Mouse (Mus musculus) adrenal gland, postnatal 14 days (tissue): ENCODE results near the gene Tex19.2. TPM values are rescaled to one million over a fixed set of nuclear protein-coding genes. Genes with fewer than 3 reads are reported as not detected.
"Not testable (repeated sequence)": the region's sequence is repeated elsewhere in the genome, so short reads cannot be mapped to it uniquely, and the experiment has no call there.

Source experiments
- DNase-seq: peaks from one replicate; pipeline ENCODE4 v3.0.0; 2021; ENCODE audit warnings: mixed read lengths
- total RNA-seq: library from RNA; stranded (reverse); gene quantifications from 2 replicates; pipeline ENCODE4 v1.2.3, GENCODE M21; 2021

The Tex19.2 gene
- total RNA-seq, 1 experiment from 2014 or later: not detected

DNA sequence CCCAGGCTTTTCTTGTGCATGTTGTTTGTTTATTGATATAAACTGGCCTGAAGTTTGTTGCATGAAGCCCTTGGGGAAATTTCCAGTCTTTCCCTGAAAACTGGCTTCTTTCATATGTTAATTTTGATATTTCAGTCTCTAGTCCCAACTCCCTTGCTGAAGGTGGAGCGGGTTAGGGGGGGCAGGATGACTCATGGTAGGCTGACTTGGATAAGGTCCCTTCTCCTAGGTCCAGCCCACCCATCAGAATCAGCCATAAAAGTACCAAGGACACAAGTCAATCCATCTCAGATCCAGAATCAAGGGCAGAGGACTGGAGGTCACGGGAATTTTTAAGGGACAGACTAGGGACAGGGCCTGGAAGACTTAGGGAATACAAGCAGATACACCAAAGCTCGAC is 7.4 kb downstream of the Tex19.2 start:
- DNase-seq: peak; percentile 44

DNA sequence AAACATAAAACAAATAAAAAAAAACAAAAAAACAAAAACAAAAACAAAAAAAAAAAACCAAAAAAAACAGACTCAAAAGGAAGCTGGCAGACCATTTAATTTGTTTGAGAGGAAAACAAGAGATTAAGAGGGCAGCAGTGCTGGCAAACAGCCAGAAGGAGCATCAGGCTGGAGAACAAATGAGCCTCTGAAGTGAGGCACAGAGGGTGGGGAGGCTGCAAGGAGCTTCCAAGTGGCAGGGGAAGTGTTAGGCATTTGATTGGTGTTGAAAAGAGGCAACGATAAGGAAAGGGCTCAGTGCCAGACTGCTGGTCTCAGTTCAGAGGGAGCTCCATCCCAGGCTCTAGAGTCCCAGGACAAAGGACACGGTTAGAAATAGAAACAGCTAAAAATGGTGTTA is 8.5 kb downstream of the Tex19.2 start:
- peak; percentile 57 for DNase-seq

DNA sequence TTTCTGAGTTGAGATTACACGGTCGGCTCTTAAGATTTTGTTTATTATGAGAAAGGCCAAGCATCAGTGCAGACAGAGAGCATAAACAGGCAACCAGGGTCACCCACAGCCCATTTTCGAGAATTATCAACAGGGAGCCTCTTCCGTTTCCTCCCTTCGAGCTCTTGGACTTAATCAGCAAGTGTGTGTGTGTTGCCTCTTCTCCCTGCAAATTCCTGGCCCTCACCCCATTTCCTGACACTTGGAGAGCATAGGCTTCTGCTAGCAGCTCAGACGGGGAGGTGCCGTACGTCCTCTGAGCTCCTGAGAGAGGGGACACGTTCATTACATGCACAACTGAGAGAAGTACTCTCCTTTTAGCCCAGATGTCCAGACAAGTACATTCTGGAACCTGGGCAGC is 10.4 kb downstream of the Tex19.2 start:
- DNase-seq: no peak

DNA sequence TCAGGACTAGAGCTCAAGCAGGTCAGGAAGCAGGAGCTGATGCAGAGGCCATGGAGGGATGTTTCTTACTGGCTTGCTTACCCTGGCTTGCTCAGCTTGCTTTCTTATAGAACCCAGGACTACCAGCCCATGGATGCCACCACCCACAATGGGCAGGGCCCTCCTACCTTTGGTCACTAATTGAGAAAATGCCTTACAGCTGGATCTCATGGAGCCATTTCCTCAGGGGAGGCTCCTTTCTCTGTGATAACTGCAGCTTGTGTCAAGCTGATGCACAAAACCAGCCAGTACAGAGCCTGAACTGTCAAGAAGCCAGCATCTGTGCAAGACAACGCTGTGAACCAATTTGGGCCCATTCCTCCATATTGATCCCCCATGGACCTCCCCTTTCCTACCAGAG is 11.2 kb downstream of the Tex19.2 start:
- not testable (repeated sequence) for DNase-seq

DNA sequence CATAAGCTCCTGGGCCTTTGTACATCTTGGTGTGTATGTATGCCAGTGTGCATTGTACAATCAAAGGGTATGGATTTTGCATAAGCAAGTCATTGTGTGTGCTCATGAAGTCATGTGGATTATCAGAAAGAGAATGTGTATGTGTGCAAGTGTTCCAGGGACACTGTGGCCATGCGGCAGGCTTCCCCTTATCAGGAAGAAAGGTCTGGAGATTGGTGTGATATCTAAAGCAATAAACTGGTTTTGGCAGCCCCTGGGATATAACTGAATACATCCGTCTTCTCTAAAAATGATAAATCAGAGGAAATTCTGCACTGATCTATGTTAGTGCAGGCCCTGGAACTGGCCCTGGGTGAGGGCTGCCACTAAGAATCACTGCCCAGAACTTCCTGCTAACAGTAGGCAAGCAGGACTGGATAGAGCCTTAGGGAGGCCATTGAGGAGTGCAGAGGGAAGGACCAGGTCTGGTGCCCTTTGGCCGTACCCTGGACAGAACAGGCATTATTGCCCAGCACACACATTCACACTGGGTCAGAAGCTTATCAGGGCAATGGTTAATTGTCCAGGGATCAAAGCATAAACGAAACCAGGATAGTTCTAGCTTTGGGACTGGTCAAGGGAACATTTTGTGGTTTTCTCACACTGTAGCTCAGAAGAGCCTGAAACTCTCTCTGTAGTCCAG is 17.2 kb downstream of the Tex19.2 start:
- DNase-seq: no peak

DNA sequence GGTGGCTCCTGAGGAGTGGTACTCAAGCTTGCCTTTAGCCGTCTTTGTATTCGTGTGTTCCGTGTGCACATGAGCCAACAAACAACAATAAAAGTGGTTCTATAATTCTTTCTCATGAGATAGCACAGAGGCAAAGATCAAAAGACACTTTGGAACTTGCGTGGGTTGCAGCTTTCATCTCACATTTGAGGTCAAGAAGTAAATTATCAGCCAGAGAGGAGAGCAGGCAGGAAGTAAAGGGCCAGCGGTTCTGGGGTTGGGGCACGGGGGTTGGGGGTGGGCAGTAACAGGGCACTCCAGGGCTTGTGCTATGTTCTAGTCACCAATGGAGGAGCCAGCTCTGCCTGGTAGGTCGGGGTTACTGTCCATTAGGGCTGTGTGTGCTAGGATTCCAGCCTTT is 17.8 kb downstream of the Tex19.2 start:
- DNase-seq: peak; percentile 20

DNA sequence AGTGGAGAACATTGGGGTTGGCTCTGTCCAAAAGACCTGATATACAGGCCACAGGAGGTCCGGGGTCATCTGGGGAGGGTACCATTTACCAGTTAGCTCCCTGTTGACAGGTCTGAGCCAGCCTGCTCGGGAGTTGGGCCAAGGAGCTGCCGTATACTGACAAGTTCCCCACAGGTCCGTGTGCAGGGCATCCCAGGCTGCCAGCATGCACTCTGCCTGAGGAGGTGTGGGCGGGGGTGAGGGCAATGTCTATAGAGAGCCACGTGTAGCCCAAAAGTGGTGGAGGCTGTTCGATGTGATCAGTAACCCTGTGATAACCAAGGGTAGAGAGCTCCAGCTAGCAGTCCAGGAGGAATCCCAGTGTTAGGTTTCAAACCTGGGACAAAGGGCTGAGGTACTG is 18.7 kb downstream of the Tex19.2 start:
- no peak for DNase-seq

DNA sequence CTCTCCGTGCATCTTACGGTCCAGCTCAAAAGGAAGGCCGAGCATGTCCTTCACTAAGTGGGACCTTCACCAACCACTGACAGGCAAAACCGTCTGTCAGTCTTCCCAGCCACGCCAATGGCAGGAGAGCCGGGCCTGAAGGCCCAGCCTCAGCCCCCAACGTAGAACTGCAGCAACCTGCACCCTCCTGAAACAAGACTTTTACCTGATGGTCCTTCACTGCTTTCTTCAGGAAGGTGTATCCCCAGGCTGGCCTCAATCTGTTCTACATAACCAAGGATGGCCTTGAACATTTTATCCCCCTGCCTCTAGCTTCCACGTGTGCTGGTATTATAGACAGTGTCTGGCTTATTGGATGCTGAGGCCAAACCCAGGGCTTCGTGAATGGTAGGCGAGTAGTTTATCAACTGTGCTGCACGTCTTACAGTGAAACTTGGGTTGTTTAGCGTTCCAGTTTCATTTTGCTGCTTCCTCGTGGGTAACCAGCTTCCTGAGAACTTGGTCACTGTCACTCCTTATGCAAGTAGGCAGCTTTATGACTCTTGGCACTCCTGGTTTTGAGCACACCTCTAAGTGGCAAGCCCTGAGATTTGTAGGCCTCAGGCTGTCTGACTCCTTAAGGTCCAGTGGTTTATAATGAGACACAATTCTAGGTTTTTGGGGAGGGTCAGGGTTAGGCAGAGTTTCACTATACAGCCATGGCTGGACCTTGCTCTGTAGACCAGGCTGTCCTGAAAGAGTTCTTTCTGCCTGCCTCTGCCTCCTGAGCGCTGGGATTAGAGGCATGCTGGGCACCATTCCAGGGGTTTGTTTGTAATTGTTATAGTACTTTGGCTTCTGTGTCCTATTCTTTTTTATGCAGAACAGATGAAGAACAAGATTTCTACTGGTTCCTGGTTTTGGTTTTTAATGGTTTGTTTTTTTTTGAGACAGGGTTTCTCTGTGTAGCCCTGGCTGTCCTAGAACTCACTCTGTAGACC is 25.6 kb downstream of the Tex19.2 start:
- DNase-seq: no peak

DNA sequence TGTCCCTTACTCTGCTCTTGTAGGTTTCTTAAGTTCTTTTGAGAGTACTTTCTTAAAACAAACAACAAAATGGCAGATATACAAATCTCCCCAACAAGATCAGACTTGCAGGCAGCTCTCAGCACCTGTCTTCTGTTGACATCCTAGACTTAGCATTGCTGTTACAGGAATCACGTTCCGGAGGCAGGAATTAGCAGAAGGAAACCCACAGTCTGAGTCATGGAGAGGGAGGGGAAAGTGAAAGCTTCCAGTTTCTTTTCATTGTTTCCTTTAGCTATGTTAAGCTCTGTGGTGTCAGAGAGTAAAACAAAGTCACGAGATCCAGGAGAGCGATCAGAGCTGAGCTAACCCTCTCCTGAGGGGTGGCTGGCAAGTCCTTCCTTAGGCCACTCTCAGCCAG is 27.5 kb downstream of the Tex19.2 start:
- no peak for DNase-seq

DNA sequence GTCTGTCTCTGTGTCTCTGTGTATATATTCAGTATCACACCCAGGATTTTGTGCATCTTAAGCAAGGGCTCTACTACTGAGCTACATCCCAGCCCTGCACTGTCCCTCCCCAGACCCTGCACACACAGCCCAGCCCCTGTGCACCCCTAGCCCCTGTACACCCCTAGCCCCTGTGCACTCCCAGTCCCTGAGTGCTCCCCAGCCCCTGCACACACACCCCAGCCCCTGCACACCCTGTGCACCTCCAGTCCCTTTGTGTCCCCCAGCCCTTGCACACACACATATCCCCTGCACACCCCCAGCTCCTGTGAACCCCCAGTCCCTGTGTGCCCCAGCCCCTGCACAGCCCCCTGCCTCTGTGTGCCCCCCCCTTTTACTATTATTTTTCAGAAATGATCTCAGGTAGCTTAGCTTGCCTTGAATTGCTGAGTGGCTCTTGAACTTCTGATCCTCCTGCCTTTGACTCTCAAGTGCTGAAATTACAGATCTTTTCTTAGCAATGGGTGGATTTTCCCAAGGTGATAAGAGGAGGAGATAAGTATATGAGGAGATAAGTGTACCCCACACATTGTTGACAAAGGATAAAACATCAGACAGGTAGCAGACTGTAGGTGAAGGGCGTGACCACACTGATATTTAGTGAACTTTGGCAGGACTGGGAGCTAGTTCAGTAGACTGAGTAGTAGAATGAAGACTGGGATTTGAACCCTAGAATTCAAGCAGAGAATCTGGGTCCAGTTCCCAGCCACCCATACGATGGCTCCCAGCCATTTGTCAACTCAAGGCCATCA is 28.5 kb downstream of the Tex19.2 start:
- DNase-seq: no peak

DNA sequence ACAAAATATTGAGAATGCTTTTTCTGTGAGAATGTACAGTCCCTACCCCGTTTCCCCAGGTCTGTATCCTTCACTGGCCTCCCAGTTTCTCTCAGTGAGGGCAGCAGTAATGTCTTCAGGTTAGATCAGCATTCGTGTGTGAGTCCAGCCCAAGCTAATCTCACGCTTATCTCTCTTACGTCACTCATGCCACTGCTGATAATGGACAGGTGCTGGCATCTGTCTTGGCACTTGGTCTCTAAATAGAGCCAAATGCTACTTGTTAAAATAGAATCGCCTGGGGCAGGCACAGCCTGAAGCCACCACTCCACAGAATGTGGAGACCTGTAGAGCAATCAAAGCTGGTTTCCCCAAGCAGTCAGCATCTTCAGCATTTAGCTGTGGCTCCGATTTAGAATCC is 29.5 kb downstream of the Tex19.2 start:
- no peak for DNase-seq

DNA sequence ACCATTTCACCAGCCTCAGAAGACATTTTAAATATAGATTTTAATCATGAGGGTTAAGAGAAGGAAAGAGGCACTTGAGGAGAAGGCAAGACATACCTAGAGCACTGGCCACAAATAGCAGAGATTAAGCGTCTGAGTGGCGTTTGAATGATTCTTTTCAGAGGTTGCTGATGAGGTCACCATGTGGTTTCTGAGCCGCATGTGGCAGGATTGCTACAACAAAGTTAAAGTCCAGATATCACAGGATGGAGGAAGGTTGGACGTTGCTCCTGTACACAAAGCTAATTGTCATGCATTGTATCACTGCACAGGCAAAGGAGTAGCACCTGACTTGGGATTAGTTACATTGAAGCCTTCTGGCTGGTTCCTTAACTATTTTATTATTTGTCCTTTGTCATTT is 32.2 kb downstream of the Tex19.2 start:
- DNase-seq: no peak

DNA sequence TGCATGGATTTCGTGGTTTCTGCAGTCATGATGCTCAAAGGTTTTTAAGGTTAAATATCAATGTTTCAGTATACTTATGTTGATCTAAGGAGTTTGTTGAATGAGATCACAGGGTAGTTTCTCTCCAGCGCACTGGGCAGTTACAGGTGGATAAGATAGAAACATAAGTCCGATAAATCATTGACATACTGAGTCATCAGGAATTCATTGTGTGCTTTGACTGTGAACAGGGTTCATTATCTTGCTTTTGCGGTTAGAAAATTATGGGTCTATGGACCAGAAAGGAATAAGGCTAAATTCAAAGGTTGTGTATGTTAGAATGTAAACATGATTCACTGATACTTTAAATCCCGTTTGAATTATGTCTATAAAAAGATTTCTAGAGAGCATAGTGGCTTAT is 33.3 kb downstream of the Tex19.2 start:
- DNase-seq: no peak

DNA sequence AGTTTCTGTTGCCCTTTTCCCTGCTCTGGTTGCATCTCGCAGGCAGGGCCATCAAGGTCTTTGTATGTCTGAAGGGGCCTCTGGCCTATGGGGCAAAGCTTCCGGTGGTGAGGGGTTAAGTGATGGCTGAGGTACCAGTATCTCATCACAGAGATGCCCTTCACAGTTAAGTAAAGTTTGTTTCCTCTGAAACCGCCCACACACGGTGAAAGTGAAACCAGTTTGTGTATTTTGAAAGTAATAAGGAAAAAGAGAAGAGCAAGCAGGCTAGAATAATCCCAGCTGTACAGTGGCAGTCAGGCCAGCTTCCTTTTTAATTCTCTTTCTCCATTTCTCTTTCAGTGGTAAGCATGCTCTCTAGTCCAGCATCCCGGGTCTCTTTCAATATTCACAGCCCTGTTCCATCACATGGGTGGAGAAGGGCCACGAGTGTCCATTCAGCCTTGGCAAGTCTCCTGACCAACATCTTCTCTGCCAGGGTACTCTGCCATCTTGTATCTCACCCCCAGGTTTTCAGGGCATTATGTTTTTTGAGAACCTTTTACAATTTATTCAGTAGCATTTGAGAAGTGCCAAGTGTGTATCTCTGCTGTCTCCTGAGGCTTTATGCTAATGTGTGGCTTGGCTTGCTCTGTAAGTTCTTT is 35.5 kb downstream of the Tex19.2 start:
- DNase-seq: no peak

DNA sequence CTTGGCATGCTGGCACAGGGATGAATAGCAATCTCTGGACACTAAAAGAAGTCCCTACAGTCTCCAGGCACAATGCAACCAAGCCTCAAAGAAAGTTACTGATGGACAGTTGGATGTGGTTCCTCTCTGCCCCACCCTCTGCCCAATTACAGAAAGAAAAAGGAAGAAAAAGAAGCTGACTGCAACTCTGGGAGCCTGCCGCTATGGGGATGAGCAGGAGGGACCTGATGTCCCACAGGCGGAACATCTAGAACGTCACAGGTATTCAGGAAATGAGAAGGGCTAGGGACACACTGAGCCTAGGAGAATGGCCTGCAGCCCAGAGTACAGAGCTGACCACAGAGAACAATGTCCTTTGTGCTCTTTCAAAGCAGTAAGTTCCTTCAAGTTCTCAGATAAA is 36.2 kb downstream of the Tex19.2 start:
- DNase-seq: no peak

DNA sequence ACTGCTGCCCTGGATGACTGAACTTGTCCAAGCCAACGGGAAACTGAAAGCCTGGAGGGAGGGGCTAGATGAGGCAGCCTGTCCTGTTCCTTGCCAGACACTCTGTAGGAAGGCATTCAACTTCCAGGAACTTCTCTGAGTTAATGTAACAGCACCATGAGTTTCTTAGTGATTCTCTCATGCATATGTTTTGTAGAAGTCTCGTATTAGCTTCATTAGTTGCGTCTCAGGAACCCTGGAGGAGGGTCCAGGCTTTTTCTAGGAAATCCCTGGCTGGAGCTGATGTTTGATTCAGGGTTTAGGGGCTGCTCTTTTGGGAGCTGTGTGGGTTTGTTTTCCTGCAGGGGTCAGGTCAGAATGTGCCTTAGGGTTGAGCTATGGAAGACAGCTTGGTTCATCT is 37.4 kb downstream of the Tex19.2 start, which contains the start of gene Sectm1a:
Gene Sectm1a, minus strand, starts transcription at position 101 of the 400 bp plus-strand sequence.
- no peak for DNase-seq

DNA sequence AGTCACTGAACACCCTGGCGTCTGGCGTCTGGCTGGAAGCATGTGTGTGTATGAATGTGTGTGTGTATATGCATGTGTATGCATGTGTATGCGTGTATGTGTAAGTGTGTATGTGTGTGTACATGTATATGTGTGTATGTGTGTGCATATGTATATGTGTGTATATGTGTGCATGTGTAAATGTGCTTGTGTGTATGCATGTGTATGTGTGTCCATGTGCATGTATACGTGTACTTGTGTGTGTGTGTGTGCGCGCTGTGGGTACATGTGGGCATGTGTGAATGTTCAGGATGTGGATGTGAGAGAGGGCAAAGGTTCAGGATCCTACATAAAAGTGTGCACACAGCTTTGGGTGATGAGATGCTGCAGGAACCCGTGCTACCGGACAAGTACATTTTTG is 38.1 kb downstream of the Tex19.2 start:
- no peak for DNase-seq

DNA sequence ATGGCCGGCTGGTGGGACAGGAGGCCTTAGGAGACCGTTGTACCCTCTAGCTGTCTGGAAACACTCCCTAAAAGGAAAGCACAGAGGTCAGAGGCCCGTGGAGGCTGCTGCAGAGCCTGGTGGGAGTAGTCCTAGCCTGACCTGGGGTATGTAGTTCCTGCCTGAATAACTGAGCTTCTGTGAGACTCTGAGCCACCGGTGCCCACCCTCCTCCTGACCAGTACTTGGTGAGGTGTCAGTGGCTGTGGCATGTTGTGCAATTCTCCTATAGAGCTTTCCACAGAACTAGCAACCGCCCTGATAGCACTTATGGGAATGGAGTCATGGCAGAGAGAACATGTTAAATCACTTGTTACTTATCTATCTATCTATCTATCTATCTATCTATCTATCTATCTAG is 42.8 kb downstream of the Tex19.2 start:
- DNase-seq: no peak

DNA sequence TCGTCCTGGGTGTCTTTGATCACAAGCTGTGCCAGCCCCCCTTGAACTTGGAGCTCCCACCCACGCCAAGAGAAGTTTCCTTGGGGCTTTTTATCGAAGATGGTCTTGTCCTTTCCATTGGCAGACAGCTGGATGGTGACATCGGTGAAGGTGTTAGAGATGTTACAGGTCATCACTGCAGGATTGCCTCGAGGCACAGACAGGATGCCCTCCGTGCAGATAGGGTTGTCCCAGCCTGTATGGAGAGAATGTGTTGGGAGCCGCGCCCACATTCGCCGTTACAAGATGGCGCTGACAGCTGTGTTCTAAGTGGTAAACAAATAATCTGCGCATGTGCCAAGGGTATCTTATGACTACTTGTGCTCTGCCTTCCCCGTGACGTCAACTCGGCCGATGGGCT is 48.8 kb downstream of the Tex19.2 start:
- DNase-seq: not testable (repeated sequence)

DNA sequence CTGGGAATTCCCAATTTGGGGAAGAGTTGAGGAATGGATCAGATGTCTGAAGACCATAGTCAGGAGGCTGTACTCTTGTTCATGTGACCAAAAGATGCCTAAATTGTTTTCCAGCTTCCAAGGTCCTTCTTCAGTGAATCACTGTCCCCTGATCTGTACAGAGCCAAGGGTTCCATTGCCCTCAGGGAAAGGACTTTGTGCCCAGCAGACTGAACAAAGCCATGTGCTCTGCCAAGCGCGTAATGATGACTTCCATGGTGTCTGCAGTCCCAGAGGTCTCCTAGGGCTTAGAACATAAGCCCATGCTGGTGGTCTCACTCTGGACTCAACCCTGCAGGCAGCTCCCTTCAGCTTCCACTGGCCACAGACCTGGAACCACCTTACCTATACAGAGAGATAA is 50.6 kb downstream of the Tex19.2 start:
- DNase-seq: no peak
